Mouse (Mus musculus) ovary, adult 18-20 months (tissue): ENCODE measurements around the gene Triobp.
"Not testable (repeated sequence)": the region's sequence is repeated elsewhere in the genome, so short reads cannot be mapped to it uniquely, and the experiment has no call there.

Experiments used
- DNase-seq: peaks from one replicate; pipeline ENCODE4 v3.0.0; 2022; ENCODE audit warnings: low spot score, mixed read lengths

Triobp gene

GRCm38 (mm10) chr15:79030551-79031435 is 83.3 kb downstream of the Triobp start:
- peak; percentile 89 for DNase-seq

- not testable (repeated sequence) for DNase-seq
These were observed 84.4 kb downstream of the Triobp start for GRCm38 (mm10) chr15:79031908-79032307.

- DNase-seq, result peak; percentile 40
These were observed 90.4 kb downstream of the Triobp start for GRCm38 (mm10) chr15:79037913-79038328.

- DNase-seq, result no peak
These were observed 90.8 kb downstream of the Triobp start for GRCm38 (mm10) chr15:79038331-79038730.

- peak; percentile 71 for DNase-seq
These were observed 91.3 kb downstream of the Triobp start for GRCm38 (mm10) chr15:79038853-79039252.

GRCm38 (mm10) chr15:79040501-79041416 is 93.2 kb downstream of the Triobp start:
- DNase-seq, result no peak

- no peak for DNase-seq
These were observed 94.1 kb downstream of the Triobp start, which contains the start of gene Galr3 for GRCm38 (mm10) chr15:79041585-79041984. Gene Galr3, plus strand, starts transcription at chr15:79041885.

- no peak for DNase-seq
These were observed 95.4 kb downstream of the Triobp start for GRCm38 (mm10) chr15:79042721-79043491.

- DNase-seq, result no peak
These were observed 97.3 kb downstream of the Triobp start for GRCm38 (mm10) chr15:79044837-79045236.

- DNase-seq, result no peak
These were observed 100.7 kb downstream of the Triobp start for GRCm38 (mm10) chr15:79048186-79048585.

- DNase-seq, result no peak
These were observed 102.8 kb downstream of the Triobp start for GRCm38 (mm10) chr15:79050160-79050845.

GRCm38 (mm10) chr15:79050964-79051363 is 103.4 kb downstream of the Triobp start:
- no peak for DNase-seq

GRCm38 (mm10) chr15:79051461-79052360 is 104.2 kb downstream of the Triobp start:
- no peak for DNase-seq

- DNase-seq, result no peak
These were observed 104.8 kb downstream of the Triobp start for GRCm38 (mm10) chr15:79052366-79052765.
